Mouse (Mus musculus): Measurements from ENCODE around the gene Cbx4. TPM values are rescaled to one million over a fixed set of nuclear protein-coding genes. Genes with fewer than 3 reads are reported as not detected.

Cbx4 gene
- polyA plus RNA-seq, 1 experiment from 2014 or later = 5.1 TPM

- WGBS = 3% methylated on average over 57 of the region's 57 CpGs
- Histone ChIP-seq H3K36me3 (ENCODE audit: control insufficient read depth, insufficient read depth, low read length) (no peaks in the 10 kb centered on the region), H3K27me3 (replicated peaks; ENCODE audit: control insufficient read depth, insufficient read depth, low read length) (peaks cover 77% of the 10 kb centered on the region)
These were observed 48.9 kb downstream of the Cbx4 start for GRCm38 (mm10) chr11:119036934-119037779.

DNA sequence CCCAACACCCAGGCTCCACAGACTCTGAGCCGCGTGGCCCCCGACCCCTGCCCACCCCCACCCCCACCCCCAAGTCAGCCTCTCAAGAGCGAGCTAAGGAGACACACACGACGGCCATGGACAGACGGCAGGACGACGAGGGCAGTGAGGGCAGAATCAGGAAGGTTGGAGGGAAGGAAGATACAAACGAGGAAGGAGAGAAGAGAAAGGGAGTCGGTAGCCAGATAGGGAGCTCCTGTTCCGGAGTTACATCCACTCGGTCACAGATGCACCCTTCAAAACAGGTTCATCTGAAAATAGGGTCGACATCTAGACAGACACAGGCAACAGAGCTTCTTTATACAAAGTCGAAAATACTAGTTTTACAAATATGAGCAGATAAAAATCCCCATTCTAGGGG, 49.6 kb downstream of the Cbx4 start:
- Histone ChIP-seq H3K4me3 (ENCODE audit: low read depth, low read length) (no peak overlapping the region), H3K27ac (ENCODE audit: low read depth, low read length) (no peak overlapping the region), H3K9me3 (ENCODE audit: control insufficient read depth, low read length) (no peaks in the 10 kb centered on the region), H3K4me1 (replicated peaks; ENCODE audit: control insufficient read depth, insufficient read depth, low read length) (peaks cover 28% of the 10 kb centered on the region), H3K4me2 (no peak overlapping the region), H3K9ac (ENCODE audit: low read depth, low read length) (no peak overlapping the region), H3K36me3 (ENCODE audit: control insufficient read depth, insufficient read depth, low read length) (no peaks in the 10 kb centered on the region), H3K27me3 (replicated peaks; ENCODE audit: control insufficient read depth, insufficient read depth, low read length) (peaks cover 70% of the 10 kb centered on the region)
- DNase-seq (ENCODE audit: low spot score) (no peak), ATAC-seq (replicated peaks; ENCODE audit: low FRiP score) (no peak)
- WGBS = 2% methylated on average over 15 of the region's 15 CpGs

More at GRCm38 (mm10) chr11:119036934-119037779, 48.9 kb downstream of the Cbx4 start:
- Histone ChIP-seq H3K9ac (ENCODE audit: low read depth, low read length) (0 out of 2 replicates have a peak overlapping the region, but pooled peaks have one; percentile 5), H3K4me3 (ENCODE audit: low read depth, low read length) (peak overlapping the region; percentile 49), H3K27ac (ENCODE audit: low read depth, low read length) (no peak overlapping the region), H3K4me2 (peak overlapping the region; percentile 71), H3K9me3 (ENCODE audit: control insufficient read depth, low read length) (no peaks in the 10 kb centered on the region), H3K4me1 (replicated peaks; ENCODE audit: control insufficient read depth, insufficient read depth, low read length) (peaks cover 35% of the 10 kb centered on the region)
- ATAC-seq (replicated peaks; ENCODE audit: low FRiP score) (no peak), DNase-seq (ENCODE audit: low spot score) (peak; percentile 54)

DNA sequence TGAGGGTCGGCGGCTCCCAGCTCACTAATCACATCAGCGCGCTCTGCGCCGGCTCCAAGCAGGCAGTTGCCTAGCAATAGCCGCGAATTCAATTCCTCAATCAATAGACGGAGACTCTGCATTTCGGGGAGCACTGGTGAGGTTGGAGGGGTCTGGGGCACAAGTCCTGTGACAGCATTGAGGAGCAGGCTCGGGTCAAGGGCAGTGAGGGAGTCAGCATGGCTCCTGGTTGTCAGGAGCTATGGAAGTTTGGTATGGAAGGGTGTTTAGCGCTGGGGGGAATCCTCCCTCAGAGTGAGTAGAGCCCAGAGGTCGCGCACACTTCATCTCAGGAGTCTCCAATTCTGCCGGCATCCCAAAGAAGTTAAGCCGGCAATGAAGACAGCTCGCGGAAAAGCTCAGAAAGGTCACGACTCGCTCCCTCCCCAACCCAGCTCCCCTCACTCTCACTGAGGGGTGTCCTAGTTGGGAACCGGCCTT, 50.3 kb downstream of the Cbx4 start:
- H3K36me3 ChIP-seq (ENCODE audit: control insufficient read depth, insufficient read depth, low read length) = no peaks in the 10 kb centered on the region
- no peak overlapping the region for H3K4me2 ChIP-seq
- no peak for ATAC-seq (replicated peaks; ENCODE audit: low FRiP score)
- H3K4me3 ChIP-seq (ENCODE audit: low read depth, low read length) = no peak overlapping the region
- H3K27ac ChIP-seq (ENCODE audit: low read depth, low read length) = no peak overlapping the region
- no peaks in the 10 kb centered on the region for H3K9me3 ChIP-seq (ENCODE audit: control insufficient read depth, low read length)
- H3K4me1 ChIP-seq (replicated peaks; ENCODE audit: control insufficient read depth, insufficient read depth, low read length) = peaks cover 28% of the 10 kb centered on the region
- DNase-seq (ENCODE audit: low spot score) = no peak
- peaks cover 67% of the 10 kb centered on the region for H3K27me3 ChIP-seq (replicated peaks; ENCODE audit: control insufficient read depth, insufficient read depth, low read length)
- WGBS = 2% methylated on average over 21 of the region's 21 CpGs
- H3K9ac ChIP-seq (ENCODE audit: low read depth, low read length) = no peak overlapping the region

- no peak for ATAC-seq (replicated peaks; ENCODE audit: low FRiP score)
- H3K4me2 ChIP-seq = no peak overlapping the region
- WGBS = 3% methylated on average over 21 of the region's 21 CpGs
These were observed 50.8 kb downstream of the Cbx4 start for GRCm38 (mm10) chr11:119035094-119035685.

GRCm38 (mm10) chr11:119034635-119035034, 51.4 kb downstream of the Cbx4 start:
- no peak for DNase-seq (ENCODE audit: low spot score)
- peak overlapping the region; percentile 33; the same call in 1 of the 2 replicates for H3K4me2 ChIP-seq

More at GRCm38 (mm10) chr11:119035094-119035685, 50.8 kb downstream of the Cbx4 start:
- no peak overlapping the region for H3K9ac ChIP-seq (ENCODE audit: low read depth, low read length)
- peaks cover 67% of the 10 kb centered on the region for H3K27me3 ChIP-seq (replicated peaks; ENCODE audit: control insufficient read depth, insufficient read depth, low read length)
- no peaks in the 10 kb centered on the region for H3K9me3 ChIP-seq (ENCODE audit: control insufficient read depth, low read length)
- H3K4me3 ChIP-seq (ENCODE audit: low read depth, low read length) = no peak overlapping the region
- peaks cover 25% of the 10 kb centered on the region for H3K4me1 ChIP-seq (replicated peaks; ENCODE audit: control insufficient read depth, insufficient read depth, low read length)
- no peaks in the 10 kb centered on the region for H3K36me3 ChIP-seq (ENCODE audit: control insufficient read depth, insufficient read depth, low read length)
- H3K27ac ChIP-seq (ENCODE audit: low read depth, low read length) = no peak overlapping the region
- DNase-seq (ENCODE audit: low spot score) = no peak

GRCm38 (mm10) chr11:119033874-119034558, 52.0 kb downstream of the Cbx4 start:
- peaks cover 13% of the 10 kb centered on the region for H3K4me1 ChIP-seq (replicated peaks; ENCODE audit: control insufficient read depth, insufficient read depth, low read length)
- H3K27me3 ChIP-seq (replicated peaks; ENCODE audit: control insufficient read depth, insufficient read depth, low read length) = peaks cover 60% of the 10 kb centered on the region
- no peak overlapping the region for H3K9ac ChIP-seq (ENCODE audit: low read depth, low read length)
- H3K4me3 ChIP-seq (ENCODE audit: low read depth, low read length) = no peak overlapping the region
- H3K4me2 ChIP-seq = peak overlapping the region; percentile 33; the same call in 1 of the 2 replicates
- WGBS = 3% methylated on average over 26 of the region's 26 CpGs
- H3K9me3 ChIP-seq (ENCODE audit: control insufficient read depth, low read length) = no peaks in the 10 kb centered on the region
- H3K36me3 ChIP-seq (ENCODE audit: control insufficient read depth, insufficient read depth, low read length) = peaks cover 1% of the 10 kb centered on the region; the same call in 1 of the 2 replicates
- DNase-seq (ENCODE audit: low spot score) (peak; percentile 70), ATAC-seq (replicated peaks; ENCODE audit: low FRiP score) (no peak)
- no peak overlapping the region for H3K27ac ChIP-seq (ENCODE audit: low read depth, low read length)

More at GRCm38 (mm10) chr11:119034635-119035034, 51.4 kb downstream of the Cbx4 start:
- Histone ChIP-seq H3K4me3 (ENCODE audit: low read depth, low read length) (no peak overlapping the region), H3K9me3 (ENCODE audit: control insufficient read depth, low read length) (no peaks in the 10 kb centered on the region), H3K9ac (ENCODE audit: low read depth, low read length) (no peak overlapping the region), H3K4me1 (replicated peaks; ENCODE audit: control insufficient read depth, insufficient read depth, low read length) (peaks cover 20% of the 10 kb centered on the region), H3K27ac (ENCODE audit: low read depth, low read length) (no peak overlapping the region), H3K36me3 (ENCODE audit: control insufficient read depth, insufficient read depth, low read length) (no peaks in the 10 kb centered on the region), H3K27me3 (replicated peaks; ENCODE audit: control insufficient read depth, insufficient read depth, low read length) (peaks cover 66% of the 10 kb centered on the region)
- 4% methylated on average over 19 of the region's 19 CpGs for WGBS
- ATAC-seq (replicated peaks; ENCODE audit: low FRiP score) = no peak

Other genes with a start within 250 kb of the Cbx4 start
- 1.1 and 1.3 TPM in 2 replicates for gene Rbfox3, start 174.6 kb downstream of the Cbx4 start, polyA plus RNA-seq (2014; fragmentation: Nextera tagmentation; extraction: Ambion mirVana)
- not detected in 2 replicates for gene Enpp7, start 98.0 kb downstream of the Cbx4 start, polyA plus RNA-seq (2014; fragmentation: Nextera tagmentation; extraction: Ambion mirVana)
- gene Cbx2, start 63.3 kb downstream of the Cbx4 start, polyA plus RNA-seq (2014; fragmentation: Nextera tagmentation; extraction: Ambion mirVana) = 22.1 and 22.2 TPM in 2 replicates
- gene Cbx8, start 45.3 kb downstream of the Cbx4 start, polyA plus RNA-seq (2014; fragmentation: Nextera tagmentation; extraction: Ambion mirVana) = 6.5 and 7.1 TPM in 2 replicates
- 3.4 and 3.6 TPM in 2 replicates for gene Tbc1d16, start 142.3 kb upstream of the Cbx4 start, polyA plus RNA-seq (2014; fragmentation: Nextera tagmentation; extraction: Ambion mirVana)
- gene Ccdc40, start 142.4 kb upstream of the Cbx4 start, polyA plus RNA-seq (2014; fragmentation: Nextera tagmentation; extraction: Ambion mirVana) = 4.1 and 5.4 TPM in 2 replicates
- gene Gaa, start 181.7 kb upstream of the Cbx4 start, polyA plus RNA-seq (2014; fragmentation: Nextera tagmentation; extraction: Ambion mirVana) = 40.5 and 42.5 TPM in 2 replicates
- 403 and 404 TPM in 2 replicates for gene Eif4a3, start 213.9 kb upstream of the Cbx4 start, polyA plus RNA-seq (2014; fragmentation: Nextera tagmentation; extraction: Ambion mirVana)
- gene Card14, start 221.5 kb upstream of the Cbx4 start, polyA plus RNA-seq (2014; fragmentation: Nextera tagmentation; extraction: Ambion mirVana) = 0.32 and 0.37 TPM in 2 replicates